Mouse (Mus musculus) frontal cortex, postnatal 36 days (tissue): ENCODE data around the gene Gm867.

Experiments
- DNase-seq, 2 experiments: peaks; one replicate each; pipeline ENCODE4 v3.0.0; 2022; ENCODE audit warnings: low spot score in 2 of 2

Gene Gm867

DNA sequence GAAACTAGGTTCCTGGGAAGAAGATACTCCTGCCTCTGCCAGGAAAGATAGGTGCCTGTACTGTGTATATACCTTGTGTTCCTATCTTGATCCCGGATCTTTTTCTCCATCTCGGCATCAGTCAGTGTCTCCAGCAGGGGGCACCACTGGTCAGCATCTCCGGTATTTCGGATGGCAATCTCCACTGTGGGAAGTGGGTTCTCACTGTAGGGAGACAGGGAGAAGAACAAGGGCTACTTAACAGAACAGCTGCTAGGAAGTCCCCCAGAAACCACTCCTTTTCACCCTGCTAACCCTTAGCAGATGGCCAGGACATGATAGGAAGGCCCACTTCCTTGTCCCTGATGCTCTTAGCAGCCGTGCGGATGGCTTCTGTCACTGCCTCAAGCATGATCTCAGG is 43.1 kb downstream of the Gm867 start:
- peak; percentile 66 to 70 for DNase-seq

DNA sequence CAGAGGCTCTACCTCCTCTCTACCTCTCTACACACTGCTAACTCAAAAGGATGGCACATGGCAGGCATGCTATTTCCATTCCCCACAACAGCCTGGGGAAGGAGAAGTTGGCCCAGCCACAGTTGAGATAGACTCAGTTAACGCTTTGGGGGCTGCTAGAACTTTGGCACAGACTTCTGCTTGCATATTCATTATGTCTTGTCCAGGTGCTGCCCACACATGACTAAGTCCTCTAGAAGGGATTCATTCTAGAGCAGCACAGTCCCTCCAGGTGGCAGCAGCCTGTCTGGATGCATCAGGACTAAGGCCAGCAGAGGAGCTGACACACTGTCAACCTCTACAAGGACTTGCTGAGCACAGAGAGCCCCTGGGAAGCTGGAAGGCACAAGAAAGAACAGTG is 44.3 kb downstream of the Gm867 start:
- peak; percentile 45 to 67 for DNase-seq

DNA sequence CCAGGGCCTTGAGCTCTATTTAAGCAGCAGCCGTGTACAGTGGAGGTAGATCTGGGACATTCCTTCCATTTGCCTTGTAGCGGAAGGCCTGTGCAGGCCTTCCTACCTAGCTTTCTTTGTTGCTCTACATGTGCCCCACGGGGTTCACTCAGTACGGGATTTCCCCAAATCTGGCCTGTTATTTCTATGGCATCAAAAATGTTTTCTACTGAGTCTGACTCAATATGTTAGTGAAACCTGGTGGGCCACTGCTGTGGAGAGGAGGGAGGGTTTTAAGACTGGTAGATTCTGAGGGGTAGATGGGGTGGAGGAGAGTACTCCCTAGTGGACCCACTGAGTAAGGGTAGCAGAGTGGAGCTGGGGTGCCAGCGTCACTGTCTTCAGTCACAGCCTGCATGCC is 44.7 kb downstream of the Gm867 start:
- DNase-seq: no peak

DNA sequence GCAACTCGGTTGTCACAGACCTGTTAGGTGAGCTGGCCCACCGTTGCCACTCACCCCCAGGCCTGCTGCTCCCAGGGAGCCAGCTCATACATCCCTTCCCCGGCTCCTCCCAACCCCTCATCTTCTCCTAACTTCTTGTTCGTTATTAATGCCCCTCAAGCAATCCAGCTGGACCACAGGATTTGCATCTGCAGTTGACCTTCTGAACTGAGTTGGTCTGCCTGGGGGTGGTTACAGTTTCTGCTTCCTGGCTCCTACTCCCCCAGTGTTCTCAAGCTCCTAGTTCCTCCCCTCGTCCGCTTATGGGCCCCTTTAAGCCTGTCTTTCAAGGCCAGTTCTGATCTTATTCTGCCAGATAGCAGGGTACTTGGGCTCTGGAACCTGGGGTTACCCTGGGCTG is 45.9 kb downstream of the Gm867 start:
- no peak for DNase-seq

DNA sequence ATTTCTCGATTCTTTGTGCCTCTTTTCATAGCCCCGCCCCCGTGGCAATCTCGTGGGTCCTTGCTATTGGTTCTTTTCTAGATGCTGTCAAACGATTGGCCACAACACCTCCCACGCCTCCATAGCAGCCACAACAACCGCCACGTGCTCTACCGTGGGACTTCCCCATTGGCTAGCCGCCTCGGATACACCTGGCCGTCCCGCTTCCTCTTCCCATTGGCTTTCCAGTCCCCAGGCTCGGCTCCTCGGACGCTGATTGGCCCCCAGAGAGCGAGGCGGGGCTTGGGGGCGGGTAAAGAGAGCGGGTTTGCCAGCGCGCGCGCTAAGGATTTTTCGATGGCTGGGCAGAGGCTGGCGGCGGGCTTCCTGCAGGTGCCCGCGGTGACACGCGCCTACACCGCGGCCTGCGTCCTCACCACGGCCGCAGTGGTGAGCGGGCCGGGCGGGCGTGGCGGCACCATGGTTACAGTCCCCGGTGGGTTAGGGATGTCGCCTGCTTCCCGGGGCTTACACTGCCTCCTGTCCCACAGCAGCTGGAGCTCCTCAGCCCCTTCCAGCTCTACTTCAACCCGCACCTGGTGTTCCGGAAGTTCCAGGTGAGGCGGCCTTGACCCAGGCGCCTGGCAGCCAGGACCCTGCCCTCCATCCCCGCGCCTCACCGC is 47.3 kb downstream of the Gm867 start, which contains the start of gene Derl3:
Gene Derl3 (plus strand): TSS at position 325 of the 662 bp plus-strand sequence.
- peak; percentile 96 to 97 for DNase-seq

DNA sequence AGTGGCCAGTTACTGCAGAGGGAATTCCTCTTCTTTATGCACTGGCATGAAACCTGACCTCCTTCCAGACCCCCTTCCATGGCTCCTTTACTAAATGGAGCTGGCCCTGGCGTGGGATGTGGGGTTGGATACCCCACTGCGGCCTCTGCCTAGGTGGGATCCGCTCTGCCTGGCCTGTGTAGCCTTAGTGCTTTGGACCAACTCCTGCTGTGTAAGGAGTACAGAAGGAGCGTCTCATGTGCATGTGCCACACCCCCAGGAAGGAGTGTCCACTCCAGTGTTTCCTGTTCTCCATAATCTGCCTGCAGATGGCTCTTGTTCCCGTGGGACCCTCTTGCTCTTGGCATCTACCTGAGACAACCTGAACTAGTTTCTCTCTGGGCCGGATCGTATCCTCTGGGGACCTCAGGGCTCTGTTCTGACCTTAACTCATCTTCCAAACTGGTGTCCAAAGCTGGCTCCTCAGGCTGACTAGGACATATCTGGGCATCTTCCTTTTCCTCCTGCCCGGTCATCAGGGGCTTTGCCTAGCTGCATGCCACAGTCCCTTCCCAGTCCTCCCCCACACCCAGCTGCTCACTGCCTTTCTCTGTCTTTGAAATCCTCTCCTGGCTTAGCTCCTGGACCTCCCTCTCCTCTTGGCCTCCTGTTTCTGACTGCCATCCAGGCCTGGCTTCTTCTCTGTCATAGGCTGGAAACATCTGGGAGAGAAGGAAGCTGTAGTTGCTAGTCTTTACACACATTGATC is 50.9 kb downstream of the Gm867 start:
- DNase-seq: no peak
